Mouse (Mus musculus): ENCODE measurements around the gene Tapbp. TPM values are rescaled to one million over a fixed set of nuclear protein-coding genes. Genes with fewer than 3 reads are reported as not detected.

The Tapbp gene
- polyA plus RNA-seq, 1 experiment from 2014 or later: 30.1 TPM

- Histone ChIP-seq H3K9ac (no peak overlapping the region), H3K27me3 (replicated peaks) (no peaks in the 10 kb centered on the region), H3K36me3 (peaks cover 62% of the 10 kb centered on the region), H3K4me2 (no peak overlapping the region), H3K4me3 (no peak overlapping the region), H3K9me3 (replicated peaks) (peaks cover 10% of the 10 kb centered on the region; the same call in 1 of the 2 replicates), H3K27ac (no peak overlapping the region), H3K4me1 (peaks cover 4% of the 10 kb centered on the region; the same call in 1 of the 2 replicates)
- ATAC-seq: no peak
- 85% methylated on average over 17 of the region's 17 CpGs for WGBS (ENCODE audit: insufficient replicate concordance)
These were observed 49.6 kb downstream of the Tapbp start for GRCm38 (mm10) chr17:33965082-33965845.

- no peak overlapping the region for H3K27ac ChIP-seq
- H3K4me1 ChIP-seq: peaks cover 4% of the 10 kb centered on the region; the same call in 1 of the 2 replicates
- H3K9ac ChIP-seq: no peak overlapping the region
- no peak overlapping the region for H3K4me3 ChIP-seq
- H3K4me2 ChIP-seq: no peak overlapping the region
- peaks cover 55% of the 10 kb centered on the region for H3K36me3 ChIP-seq
- no peak for ATAC-seq
- 81% methylated on average over 16 of the region's 16 CpGs for WGBS (ENCODE audit: insufficient replicate concordance)
- H3K27me3 ChIP-seq (replicated peaks): no peaks in the 10 kb centered on the region
- peaks cover 11% of the 10 kb centered on the region; the same call in 1 of the 2 replicates for H3K9me3 ChIP-seq (replicated peaks)
These were observed 50.3 kb downstream of the Tapbp start for GRCm38 (mm10) chr17:33965846-33966550.

- H3K4me1 ChIP-seq: peaks cover 5% of the 10 kb centered on the region; the same call in 1 of the 2 replicates
- ATAC-seq: peak; percentile 65
- WGBS (ENCODE audit: insufficient replicate concordance): under 1% methylated on average over 9 of the region's 9 CpGs
- H3K27me3 ChIP-seq (replicated peaks): no peaks in the 10 kb centered on the region; the same call in 1 of the 2 replicates
- no peak overlapping the region for H3K9ac ChIP-seq
- no peak overlapping the region for H3K4me2 ChIP-seq
- no peak overlapping the region for H3K4me3 ChIP-seq
- H3K36me3 ChIP-seq: peaks cover 30% of the 10 kb centered on the region
- peaks cover 11% of the 10 kb centered on the region; the same call in 1 of the 2 replicates for H3K9me3 ChIP-seq (replicated peaks)
- H3K27ac ChIP-seq: no peak overlapping the region
These were observed 52.8 kb downstream of the Tapbp start for GRCm38 (mm10) chr17:33968489-33968888.

GRCm38 (mm10) chr17:33968927-33969326 is 53.2 kb downstream of the Tapbp start:
- no peaks in the 10 kb centered on the region; the same call in 1 of the 2 replicates for H3K27me3 ChIP-seq (replicated peaks)
- no peak overlapping the region for H3K4me2 ChIP-seq
- H3K9me3 ChIP-seq (replicated peaks): peaks cover 11% of the 10 kb centered on the region; the same call in 1 of the 2 replicates
- 21% methylated on average over 5 of the region's 5 CpGs for WGBS (ENCODE audit: insufficient replicate concordance)
- H3K36me3 ChIP-seq: peaks cover 26% of the 10 kb centered on the region
- H3K27ac ChIP-seq: no peak overlapping the region
- no peak overlapping the region for H3K9ac ChIP-seq
- peaks cover 9% of the 10 kb centered on the region; the same call in 1 of the 2 replicates for H3K4me1 ChIP-seq
- ATAC-seq: peak; percentile 62
- H3K4me3 ChIP-seq: no peak overlapping the region

- H3K4me1 ChIP-seq: peaks cover 9% of the 10 kb centered on the region; the same call in 1 of the 2 replicates
- no peak overlapping the region for H3K9ac ChIP-seq
- H3K4me3 ChIP-seq: no peak overlapping the region
- no peak for ATAC-seq
- peaks cover 11% of the 10 kb centered on the region; the same call in 1 of the 2 replicates for H3K9me3 ChIP-seq (replicated peaks)
- WGBS (ENCODE audit: insufficient replicate concordance): 64% methylated on average over 4 of the region's 4 CpGs
- peaks cover 22% of the 10 kb centered on the region for H3K36me3 ChIP-seq
- peaks cover 3% of the 10 kb centered on the region; the same call in 1 of the 2 replicates for H3K27me3 ChIP-seq (replicated peaks)
- H3K27ac ChIP-seq: no peak overlapping the region
- H3K4me2 ChIP-seq: no peak overlapping the region
These were observed 53.7 kb downstream of the Tapbp start for GRCm38 (mm10) chr17:33969394-33969793.

GRCm38 (mm10) chr17:33972691-33973090 is 57.0 kb downstream of the Tapbp start:
- H3K9ac ChIP-seq: no peak overlapping the region
- H3K36me3 ChIP-seq: no peaks in the 10 kb centered on the region
- peaks cover 11% of the 10 kb centered on the region for H3K4me1 ChIP-seq
- H3K4me2 ChIP-seq: no peak overlapping the region
- H3K27ac ChIP-seq: no peak overlapping the region
- H3K27me3 ChIP-seq (replicated peaks): peaks cover 21% of the 10 kb centered on the region
- WGBS (ENCODE audit: insufficient replicate concordance): 4% methylated on average over 1 of the region's 1 CpGs
- H3K9me3 ChIP-seq (replicated peaks): peaks cover 11% of the 10 kb centered on the region; the same call in 1 of the 2 replicates
- no peak overlapping the region for H3K4me3 ChIP-seq
- no peak for ATAC-seq

- Histone ChIP-seq H3K27me3 (replicated peaks) (peaks cover 30% of the 10 kb centered on the region), H3K4me1 (peaks cover 19% of the 10 kb centered on the region), H3K4me3 (no peak overlapping the region), H3K9me3 (replicated peaks) (peaks cover 11% of the 10 kb centered on the region; the same call in 1 of the 2 replicates), H3K9ac (no peak overlapping the region), H3K36me3 (no peaks in the 10 kb centered on the region), H3K4me2 (no peak overlapping the region), H3K27ac (no peak overlapping the region)
- WGBS (ENCODE audit: insufficient replicate concordance): 42% methylated on average over 3 of the region's 3 CpGs
- peak; percentile 36; the same call in 1 of the 2 replicates for ATAC-seq
These were observed 57.9 kb downstream of the Tapbp start for GRCm38 (mm10) chr17:33973572-33973971.

- 2% methylated on average over 57 of the region's 57 CpGs for WGBS (ENCODE audit: insufficient replicate concordance)
- no peaks in the 10 kb centered on the region for H3K36me3 ChIP-seq
- H3K9me3 ChIP-seq (replicated peaks): no peaks in the 10 kb centered on the region
- H3K9ac ChIP-seq: peak overlapping the region; percentile 62
- no peak; the same call in 1 of the 2 replicates for ATAC-seq
- peak overlapping the region; percentile 67 for H3K27ac ChIP-seq
- H3K27me3 ChIP-seq (replicated peaks): peaks cover 47% of the 10 kb centered on the region
- H3K4me1 ChIP-seq: peaks cover 47% of the 10 kb centered on the region
- peak overlapping the region; percentile 59 for H3K4me3 ChIP-seq
- peak overlapping the region; percentile 89 for H3K4me2 ChIP-seq
These were observed 62.3 kb downstream of the Tapbp start for GRCm38 (mm10) chr17:33977861-33978557.

GRCm38 (mm10) chr17:33978631-33979031 is 62.9 kb downstream of the Tapbp start:
- Histone ChIP-seq H3K27ac (peak overlapping the region; percentile 67), H3K4me2 (peak overlapping the region; percentile 89), H3K4me1 (peaks cover 45% of the 10 kb centered on the region), H3K36me3 (no peaks in the 10 kb centered on the region), H3K9ac (peak overlapping the region; percentile 62), H3K4me3 (peak overlapping the region; percentile 59), H3K27me3 (replicated peaks) (peaks cover 47% of the 10 kb centered on the region), H3K9me3 (replicated peaks) (no peaks in the 10 kb centered on the region)
- peak; percentile 79 for ATAC-seq
- WGBS (ENCODE audit: insufficient replicate concordance): under 1% methylated on average over 17 of the region's 17 CpGs
